In the genomic region with DNA sequence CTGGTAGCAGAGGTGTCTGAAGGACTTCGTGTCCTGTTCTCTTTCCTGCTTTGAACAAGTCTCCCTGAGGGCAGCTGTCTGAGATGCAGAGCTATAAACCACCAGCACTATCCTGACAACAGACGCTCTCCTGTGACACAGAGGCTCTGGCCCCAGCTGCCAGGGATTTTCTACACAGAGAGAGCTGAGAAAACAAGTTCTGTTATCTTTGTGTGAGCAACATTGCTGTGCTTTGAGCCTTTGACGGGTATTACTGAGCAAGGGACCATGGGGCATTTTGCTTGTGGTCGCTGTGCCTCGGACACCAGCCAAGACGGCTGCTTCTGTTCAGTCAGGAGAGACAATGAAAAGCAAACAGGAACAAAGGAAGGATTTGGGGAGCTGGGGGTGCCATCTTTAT, we compare ENCODE assay signal across 17 mouse cellular contexts. TPM values are rescaled to one million over a fixed set of nuclear protein-coding genes. Genes with fewer than 3 reads are reported as not detected.
DNase-seq lines count a peak whose midpoint lies in the region; ATAC-seq and TF ChIP-seq lines count a peak whose summit lies in the region.
"Had no signal": no experiment of that assay in that cellular context is flagged by ENCODE, and none has a peak within 500 bp of the region (broad histone marks: within the 10 kb centered on the region; RNA-seq: fewer than 3 reads in every experiment).

No protein-coding gene starts in this region.

- H3K4me2 ChIP-seq in hindbrain, embryonic 11.5 days (replicated peaks; ENCODE audit: low read depth, low read length) = no peak overlapping the region
- H3K4me2 ChIP-seq in hindbrain, embryonic 14.5 days (replicated peaks) = no peak overlapping the region
- no peak overlapping the region for H3K4me2 ChIP-seq in midbrain, embryonic 14.5 days (ENCODE audit: low read length)
- H3K4me2 ChIP-seq: kidney, embryonic 15.5 days; liver, embryonic 12.5 days had no signal

- TF ChIP-seq POLR2A in brain, embryonic 14.5 days (IDR thresholded peaks at IDR 0.05; ENCODE audit: borderline replicate concordance, extremely low read depth, insufficient read depth, insufficient read length, poor library complexity, severe bottlenecking) = no peak
- no peak for TF ChIP-seq POLR2A in thymus, adult 2 months (IDR thresholded peaks at IDR 0.05; ENCODE audit: control insufficient read depth, extremely low read depth, insufficient read depth, low read length, poor library complexity)

- H3K36me3 ChIP-seq in hindbrain, embryonic 10.5 days = no peaks in the 10 kb centered on the region
- no peaks in the 10 kb centered on the region for H3K36me3 ChIP-seq in hindbrain, embryonic 11.5 days (ENCODE audit: control insufficient read depth, insufficient read depth, low read length)
- H3K36me3 ChIP-seq in hindbrain, embryonic 14.5 days (replicated peaks; ENCODE audit: control insufficient read depth, insufficient read depth) = no peaks in the 10 kb centered on the region
- no peaks in the 10 kb centered on the region for H3K36me3 ChIP-seq in midbrain, embryonic 14.5 days (ENCODE audit: control insufficient read depth, insufficient read depth, low read length)
- no peaks in the 10 kb centered on the region for H3K36me3 ChIP-seq in thymus, adult 2 months (ENCODE audit: control insufficient read depth, insufficient read depth, low read length)
- H3K36me3 ChIP-seq: kidney, embryonic 15.5 days; liver, embryonic 12.5 days had no signal

- no peaks in the 10 kb centered on the region for H3K27me3 ChIP-seq in hindbrain, embryonic 10.5 days (ENCODE audit: insufficient read depth, poor library complexity, severe bottlenecking)
- no peaks in the 10 kb centered on the region for H3K27me3 ChIP-seq in hindbrain, embryonic 11.5 days (ENCODE audit: control insufficient read depth, insufficient read depth, low read length)
- H3K27me3 ChIP-seq in hindbrain, embryonic 14.5 days (ENCODE audit: control insufficient read depth, insufficient read depth, low read length) = no peaks in the 10 kb centered on the region
- H3K27me3 ChIP-seq in midbrain, embryonic 14.5 days (ENCODE audit: control insufficient read depth, insufficient read depth, low read length) = no peaks in the 10 kb centered on the region
- no peaks in the 10 kb centered on the region for H3K27me3 ChIP-seq in thymus, adult 2 months (ENCODE audit: control insufficient read depth, insufficient read depth, low read length)
- H3K27me3 ChIP-seq: kidney, embryonic 15.5 days; liver, embryonic 12.5 days had no signal

- DNase-seq in hindbrain, embryonic 10.5 days (ENCODE audit: low spot score) = no peak
- no peak for DNase-seq in hindbrain, embryonic 11.5 days (ENCODE audit: low spot score)
- peak; percentile 81 for DNase-seq in brain, embryonic 14.5 days (ENCODE audit: low read depth)
- no peak for DNase-seq in hindbrain, embryonic 14.5 days (ENCODE audit: low spot score)
- DNase-seq in midbrain, embryonic 14.5 days = peak; percentile 67
- no peak for DNase-seq in thymus, adult 18-20 months
- no peak for DNase-seq in thymus, adult 2 months
- no peak for DNase-seq in thymus, postnatal 36 days
- DNase-seq: cerebellum, adult 11-12 months; gastrocnemius, postnatal 36 days; lung, postnatal 10 days; right cerebral cortex, postnatal 4 days; thymus, postnatal 25 days had no signal

- H3K9me3 ChIP-seq in hindbrain, embryonic 10.5 days = no peaks in the 10 kb centered on the region
- no peaks in the 10 kb centered on the region for H3K9me3 ChIP-seq in hindbrain, embryonic 11.5 days (ENCODE audit: control insufficient read depth, low read length)
- H3K9me3 ChIP-seq in hindbrain, embryonic 14.5 days (ENCODE audit: control insufficient read depth, low read length) = no peaks in the 10 kb centered on the region
- H3K9me3 ChIP-seq in midbrain, embryonic 14.5 days (ENCODE audit: control insufficient read depth, low read length) = no peaks in the 10 kb centered on the region
- H3K9me3 ChIP-seq: kidney, embryonic 15.5 days; liver, embryonic 12.5 days had no signal

- ATAC-seq in hindbrain, embryonic 11.5 days (ENCODE audit: low FRiP score) = no peak
- peak; percentile 34; the same call in 1 of the 2 replicates for ATAC-seq in hindbrain, embryonic 14.5 days (ENCODE audit: low FRiP score)
- peak; percentile 56 for ATAC-seq in midbrain, embryonic 14.5 days (ENCODE audit: low FRiP score, low TSS enrichment)
- ATAC-seq: liver, embryonic 12.5 days had no signal

- WGBS in hindbrain, embryonic 10.5 days = 39% methylated on average over 6 of the region's 6 CpGs
- WGBS in hindbrain, embryonic 11.5 days = 41% methylated on average over 6 of the region's 6 CpGs
- 23% methylated on average over 6 of the region's 6 CpGs for WGBS in hindbrain, embryonic 14.5 days
- WGBS in midbrain, embryonic 14.5 days = 6% methylated on average over 6 of the region's 6 CpGs
- 66% methylated on average over 6 of the region's 6 CpGs for WGBS in thymus, adult 2 months

- H3K27ac ChIP-seq in hindbrain, embryonic 10.5 days = peak overlapping the region; percentile 62; the same call in 1 of the 2 replicates
- no peak overlapping the region for H3K27ac ChIP-seq in hindbrain, embryonic 11.5 days (ENCODE audit: low read depth, low read length)
- no peak overlapping the region for H3K27ac ChIP-seq in hindbrain, embryonic 14.5 days
- H3K27ac ChIP-seq in midbrain, embryonic 14.5 days (replicated peaks; ENCODE audit: low read depth, low read length) = peak overlapping the region; percentile 60
- no peak overlapping the region for H3K27ac ChIP-seq in thymus, adult 2 months (ENCODE audit: control insufficient read depth, insufficient read depth, low read length)
- H3K27ac ChIP-seq: kidney, embryonic 15.5 days; liver, embryonic 12.5 days had no signal

- no peak for TF ChIP-seq CTCF in brain, embryonic 14.5 days (IDR thresholded peaks at IDR 0.05; ENCODE audit: borderline replicate concordance, extremely low read depth, insufficient read depth, insufficient read length)
- no peak for TF ChIP-seq CTCF in thymus, adult 2 months (IDR thresholded peaks at IDR 0.05; ENCODE audit: borderline replicate concordance, control insufficient read depth, extremely low read depth, insufficient read depth, low read length, poor library complexity)

- H3K9ac ChIP-seq in hindbrain, embryonic 11.5 days (ENCODE audit: low read depth, low read length) = no peak overlapping the region
- H3K9ac ChIP-seq in hindbrain, embryonic 14.5 days = no peak overlapping the region
- no peak overlapping the region for H3K9ac ChIP-seq in midbrain, embryonic 14.5 days (replicated peaks; ENCODE audit: low read length)
- H3K9ac ChIP-seq: kidney, embryonic 15.5 days; liver, embryonic 12.5 days had no signal

- peaks cover 13% of the 10 kb centered on the region for H3K4me1 ChIP-seq in hindbrain, embryonic 10.5 days (replicated peaks)
- no peaks in the 10 kb centered on the region for H3K4me1 ChIP-seq in hindbrain, embryonic 11.5 days (replicated peaks; ENCODE audit: control insufficient read depth, insufficient read depth, low read length)
- no peaks in the 10 kb centered on the region for H3K4me1 ChIP-seq in hindbrain, embryonic 14.5 days (replicated peaks; ENCODE audit: control insufficient read depth, insufficient read depth, low read length)
- H3K4me1 ChIP-seq in midbrain, embryonic 14.5 days (ENCODE audit: control insufficient read depth, insufficient read depth, low read length) = peaks cover 13% of the 10 kb centered on the region
- H3K4me1 ChIP-seq in thymus, adult 2 months (replicated peaks; ENCODE audit: control insufficient read depth, insufficient read depth, low read length) = no peaks in the 10 kb centered on the region
- H3K4me1 ChIP-seq: liver, embryonic 12.5 days had no signal

- no peak overlapping the region for H3K4me3 ChIP-seq in hindbrain, embryonic 10.5 days
- H3K4me3 ChIP-seq in hindbrain, embryonic 11.5 days (ENCODE audit: low read depth, low read length) = no peak overlapping the region
- no peak overlapping the region for H3K4me3 ChIP-seq in hindbrain, embryonic 14.5 days (replicated peaks; ENCODE audit: low read length)
- H3K4me3 ChIP-seq in midbrain, embryonic 14.5 days (replicated peaks; ENCODE audit: low read depth, low read length) = no peak overlapping the region
- H3K4me3 ChIP-seq in thymus, adult 2 months (ENCODE audit: control insufficient read depth, insufficient read depth, low read length) = no peak overlapping the region
- H3K4me3 ChIP-seq: kidney, embryonic 15.5 days; liver, embryonic 12.5 days had no signal

RNA-seq across cellular contexts. Expression of a gene that starts 17.6 kb away (rescaled TPM):
- not detected in 2 replicates for polyA plus RNA-seq in hindbrain, embryonic 10.5 days (2016; fragmentation: Nextera tagmentation; extraction: Ambion mirVana)
- polyA plus RNA-seq in hindbrain, embryonic 11.5 days (2014; fragmentation: Nextera tagmentation; extraction: Ambion mirVana) = not detected in 2 replicates
- polyA plus RNA-seq in brain, embryonic 14.5 days (2012; rRNA removed) = not detected in 2 replicates
- polyA plus RNA-seq in hindbrain, embryonic 14.5 days (2014; fragmentation: Nextera tagmentation; extraction: Ambion mirVana) = not detected in 2 replicates
- not detected in 2 replicates for polyA plus RNA-seq in midbrain, embryonic 14.5 days (2014; fragmentation: Nextera tagmentation; extraction: Ambion mirVana)
- not detected in 2 replicates for polyA plus RNA-seq in thymus, adult 2 months (2012; rRNA removed)
- polyA plus RNA-seq: cortical plate, adult 2 months; heart, embryonic 14.5 days; kidney, embryonic 15.5 days; liver, embryonic 12.5 days had no signal

Comparison
In these comparisons a context has a peak if more than half of its experiments do, and no peak if none do; other contexts are left out.
1. H3K27ac ChIP-seq: peak in hindbrain, embryonic 10.5 days (single experiment) and midbrain, embryonic 14.5 days (single experiment); none in hindbrain, embryonic 11.5 days (single experiment), hindbrain, embryonic 14.5 days (single experiment) and thymus, adult 2 months (single experiment).
2. DNase-seq: peak in brain, embryonic 14.5 days (single experiment) and midbrain, embryonic 14.5 days (single experiment); none in hindbrain, embryonic 10.5 days (single experiment), hindbrain, embryonic 11.5 days (single experiment), hindbrain, embryonic 14.5 days (single experiment), thymus, adult 18-20 months (0 of 2), thymus, adult 2 months (single experiment) and thymus, postnatal 36 days (0 of 2).